Mouse (Mus musculus) lung, adult 2 months (tissue): Measurements from ENCODE around the gene Cyb561. TPM values are rescaled to one million over a fixed set of nuclear protein-coding genes. Genes with fewer than 3 reads are reported as not detected.

Experiments used
- DNase-seq: peaks from one replicate; pipeline ENCODE4 v3.0.0; 2022
- H3K4me1 ChIP-seq: fragments of 200-500 bp; 2 replicates; pipeline ENCODE4 v1.6.1; 2011; ENCODE audit warnings: low read length; ENCODE audit not compliant: control insufficient read depth, insufficient read depth
- H3K4me3 ChIP-seq: fragments of 200-500 bp; replicated peaks from 2 replicates; pipeline ENCODE3; 2011; ENCODE audit warnings: low read depth, mild to moderate bottlenecking, control low read depth, low read length; ENCODE audit errors: extremely low read depth
- CTCF ChIP-seq: fragments of 200-500 bp; IDR thresholded peaks from 2 replicates; pipeline ENCODE4 v1.5.1; 2011; ENCODE audit warnings: mild to moderate bottlenecking, low read length, control low read depth; ENCODE audit not compliant: insufficient read depth
- POLR2A ChIP-seq: fragments of 200-500 bp; IDR thresholded peaks from 2 replicates; pipeline ENCODE4 v1.6.1; 2011; ENCODE audit warnings: low read depth, mild to moderate bottlenecking, control low read depth, low read length, borderline replicate concordance; ENCODE audit errors: extremely low read depth
- WGBS: fragments of 180-500 bp; shearing (Covaris S2); methylation state at CpG from one replicate; pipeline ENCODE4 v1.1.7; 2018; 5-methylcytosine and 5-hydroxymethylcytosine counted together
- polyA plus RNA-seq: library from polyadenylated mRNA; depleted of rRNA; stranded (reverse); fragments of >200 nt; gene quantifications from 2 replicates; pipeline ENCODE4 v1.2.3, GENCODE M21; 2012

Gene Cyb561
- polyA plus RNA-seq, 1 experiment, result 102 TPM

DNA sequence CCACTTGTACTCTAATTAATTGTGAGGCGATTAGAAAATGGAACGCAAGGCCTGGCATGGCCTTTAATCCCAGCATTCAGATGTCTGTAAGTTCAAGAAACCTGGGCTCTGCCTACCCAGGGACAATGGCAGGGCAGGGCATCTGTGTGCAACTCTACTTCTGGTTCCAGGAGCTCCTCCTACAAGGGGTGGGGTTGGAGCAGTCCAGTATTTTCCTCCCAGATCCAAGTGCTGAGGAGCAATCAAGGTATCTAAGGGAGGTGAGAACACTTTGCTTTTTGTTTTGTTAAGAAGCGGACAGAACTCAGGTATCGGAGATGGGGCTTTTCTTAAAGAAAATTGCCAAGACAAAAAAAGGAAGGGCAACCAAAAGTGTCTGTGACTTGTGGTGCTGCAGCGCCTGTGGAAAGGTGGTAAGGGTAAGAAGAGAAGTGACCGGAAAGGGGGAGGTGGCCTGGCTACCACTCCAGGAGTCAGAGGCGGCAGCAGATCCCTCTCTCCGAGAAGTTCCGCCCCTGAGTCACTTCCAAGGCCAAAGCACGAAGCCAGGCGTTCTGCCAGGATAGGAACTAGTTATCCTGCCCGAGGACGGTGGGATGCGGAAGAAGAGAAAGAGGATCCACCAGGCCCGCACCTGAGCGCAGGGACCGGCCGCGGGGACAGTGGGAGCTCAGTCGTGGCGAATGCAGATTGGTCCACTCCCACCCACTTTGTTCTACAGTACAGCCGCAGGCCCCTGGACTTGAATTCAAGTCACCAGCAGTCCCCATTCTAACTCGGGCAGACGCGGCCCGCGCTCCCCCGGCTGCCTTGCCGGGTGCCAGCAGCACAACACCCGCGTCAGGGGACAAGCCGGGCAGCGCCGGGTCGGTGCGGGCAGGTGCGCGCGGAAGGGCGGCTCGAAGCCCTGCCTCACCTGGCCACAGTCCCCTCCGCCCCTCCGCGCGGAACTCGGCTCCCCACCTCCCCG lies 9.7 kb downstream of the Cyb561 start:
- H3K4me1 ChIP-seq, result peaks cover 21% of the 10 kb centered on the region
- H3K4me3 ChIP-seq, result peak overlapping the region; percentile 73
- WGBS, result 4% methylated on average over 47 of the region's 47 CpGs
- no peak for TF ChIP-seq CTCF
- peak; percentile 57; the same call in 1 of the 2 replicates for TF ChIP-seq POLR2A
- DNase-seq, result peak; percentile 64

DNA sequence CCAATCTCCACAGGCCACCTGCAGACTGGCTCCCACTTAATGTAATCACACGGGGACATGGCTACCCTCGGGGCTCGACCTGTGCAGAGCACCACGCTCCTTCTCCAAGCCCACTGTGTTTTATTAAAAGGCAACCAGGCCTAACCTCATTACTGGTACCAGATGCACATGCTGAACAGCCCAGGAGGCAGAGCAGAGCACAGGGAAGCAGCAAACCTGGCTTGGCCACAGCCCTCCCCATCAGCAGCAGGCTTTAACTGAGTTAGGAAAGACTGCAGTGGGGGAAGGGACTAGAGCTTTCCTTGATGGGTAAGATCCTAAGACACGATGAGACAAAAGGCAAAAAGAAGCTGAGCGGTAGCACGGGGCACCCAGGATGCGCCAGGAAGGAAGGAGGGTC lies 11.2 kb downstream of the Cyb561 start:
- DNase-seq, result no peak
- Histone ChIP-seq H3K4me1 (peaks cover 14% of the 10 kb centered on the region), H3K4me3 (no peak overlapping the region)
- TF ChIP-seq CTCF, result no peak
- WGBS, result 73% methylated on average over 8 of the region's 8 CpGs

DNA sequence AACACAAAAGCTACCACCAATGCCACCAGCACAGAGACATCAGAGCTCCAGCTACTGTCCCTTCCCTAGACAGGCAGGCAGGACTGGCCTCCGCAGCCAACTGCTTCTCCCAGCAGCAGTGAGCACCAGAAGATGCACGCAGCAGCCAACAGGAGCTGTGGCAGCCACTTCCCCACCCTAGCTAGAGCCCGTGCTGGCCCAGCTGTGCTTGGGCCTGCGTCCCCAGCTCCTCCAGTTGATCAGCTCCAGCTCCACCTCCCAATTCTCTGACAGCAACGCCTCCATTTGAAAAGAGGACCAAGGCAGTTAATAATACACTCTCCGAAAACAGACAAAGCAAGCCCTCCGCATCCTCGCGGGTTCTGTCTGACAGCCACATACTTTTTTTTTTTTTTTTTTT lies 14.4 kb downstream of the Cyb561 start:
- no peak for DNase-seq
- WGBS, result 64% methylated on average over 9 of the region's 9 CpGs
- H3K4me3 ChIP-seq, result no peak overlapping the region
- no peak for TF ChIP-seq POLR2A
- TF ChIP-seq CTCF, result no peak
- H3K4me1 ChIP-seq, result peaks cover 27% of the 10 kb centered on the region

DNA sequence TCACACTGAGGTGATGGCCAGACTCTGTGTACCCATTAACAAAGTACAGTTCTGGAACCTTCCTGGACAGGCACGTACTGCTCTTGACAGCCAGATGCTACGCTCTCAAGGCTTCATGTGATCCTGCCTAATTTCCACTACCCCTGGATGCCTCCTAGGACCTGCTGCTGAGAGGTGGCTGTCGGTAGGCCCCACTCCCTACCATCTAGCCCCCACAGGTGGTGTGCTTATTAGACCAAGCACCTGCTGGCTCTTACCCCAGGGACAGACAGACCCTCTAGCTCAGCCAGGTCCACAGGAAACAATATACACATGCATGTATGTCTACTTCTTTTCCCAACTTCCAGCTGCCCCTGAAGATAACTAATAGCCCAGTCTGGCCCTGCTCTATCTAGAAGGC lies 16.2 kb downstream of the Cyb561 start:
- Histone ChIP-seq H3K4me3 (no peak overlapping the region), H3K4me1 (peaks cover 24% of the 10 kb centered on the region)
- DNase-seq, result no peak
- TF ChIP-seq CTCF (no peak), POLR2A (no peak)
- WGBS, result 87% methylated on average over 3 of the region's 3 CpGs

DNA sequence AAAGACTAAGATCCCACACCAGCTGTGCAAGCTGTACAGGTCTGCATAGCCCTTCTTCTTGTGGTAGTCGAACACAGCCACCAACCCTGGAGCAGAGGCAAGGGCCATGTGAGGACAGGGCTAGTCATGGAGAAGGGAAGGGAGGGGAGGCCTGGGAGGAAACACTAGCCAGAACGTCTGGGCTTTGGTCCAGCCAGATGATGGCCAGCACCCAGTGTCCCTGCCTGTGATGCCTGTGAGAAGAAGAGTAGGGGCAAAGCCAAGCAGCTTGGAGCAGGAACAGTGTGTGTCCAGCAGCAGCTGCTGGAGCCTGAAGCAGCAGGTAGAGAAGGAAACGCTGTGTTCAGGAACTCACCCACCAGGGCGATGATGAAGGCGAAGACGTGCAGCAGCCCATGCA lies 16.9 kb downstream of the Cyb561 start:
- Histone ChIP-seq H3K4me1 (peaks cover 24% of the 10 kb centered on the region), H3K4me3 (no peak overlapping the region)
- 56% methylated on average over 6 of the region's 6 CpGs for WGBS
- TF ChIP-seq POLR2A, result peak; percentile 32; the same call in 1 of the 2 replicates
- no peak for TF ChIP-seq CTCF
- DNase-seq, result no peak

DNA sequence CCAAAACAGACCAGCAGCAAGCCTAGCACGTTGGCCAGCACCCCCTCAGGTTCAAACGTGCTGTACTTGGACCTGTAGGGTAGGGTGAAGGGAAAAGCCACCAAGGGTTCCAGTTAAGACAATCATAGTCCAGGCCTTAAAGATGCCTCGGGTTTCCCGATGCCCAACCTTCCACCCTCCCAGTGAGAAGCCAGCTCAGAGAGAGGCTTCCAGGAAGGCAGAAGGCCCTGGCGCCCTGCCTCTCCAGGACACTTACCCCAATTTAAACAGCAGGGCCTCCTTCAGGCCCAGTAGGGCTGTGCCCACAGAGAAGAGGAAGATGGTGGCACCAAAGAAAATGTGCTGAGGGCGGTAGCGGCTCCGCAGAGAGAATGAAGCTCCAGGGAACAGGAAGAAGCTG lies 17.6 kb downstream of the Cyb561 start:
- WGBS, result 86% methylated on average over 8 of the region's 8 CpGs
- TF ChIP-seq CTCF (no peak), POLR2A (no peak)
- DNase-seq, result no peak
- H3K4me3 ChIP-seq, result no peak overlapping the region
- H3K4me1 ChIP-seq, result peaks cover 24% of the 10 kb centered on the region

DNA sequence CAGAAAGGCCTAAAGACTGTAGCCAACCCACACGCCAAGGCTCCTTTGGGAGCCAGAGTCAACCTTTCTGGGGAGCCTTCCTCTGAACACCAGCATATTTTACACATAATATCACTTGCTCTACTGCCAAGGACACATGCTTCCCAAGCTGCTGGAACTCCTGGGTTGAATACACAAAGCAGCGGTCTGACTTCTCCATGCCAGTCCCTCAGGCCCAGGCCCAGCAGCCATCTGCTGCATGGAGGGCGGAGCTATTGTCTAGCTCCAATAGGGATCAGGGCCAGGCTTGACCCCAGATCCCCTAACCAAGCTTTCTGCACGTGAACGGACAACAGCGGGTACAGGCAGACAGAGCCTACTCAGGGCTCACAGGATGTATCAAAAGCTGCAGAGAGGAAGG lies 18.3 kb downstream of the Cyb561 start:
- Histone ChIP-seq H3K4me3 (no peak overlapping the region), H3K4me1 (peaks cover 24% of the 10 kb centered on the region)
- 65% methylated on average over 6 of the region's 6 CpGs for WGBS
- TF ChIP-seq POLR2A (no peak), CTCF (no peak)
- no peak for DNase-seq

DNA sequence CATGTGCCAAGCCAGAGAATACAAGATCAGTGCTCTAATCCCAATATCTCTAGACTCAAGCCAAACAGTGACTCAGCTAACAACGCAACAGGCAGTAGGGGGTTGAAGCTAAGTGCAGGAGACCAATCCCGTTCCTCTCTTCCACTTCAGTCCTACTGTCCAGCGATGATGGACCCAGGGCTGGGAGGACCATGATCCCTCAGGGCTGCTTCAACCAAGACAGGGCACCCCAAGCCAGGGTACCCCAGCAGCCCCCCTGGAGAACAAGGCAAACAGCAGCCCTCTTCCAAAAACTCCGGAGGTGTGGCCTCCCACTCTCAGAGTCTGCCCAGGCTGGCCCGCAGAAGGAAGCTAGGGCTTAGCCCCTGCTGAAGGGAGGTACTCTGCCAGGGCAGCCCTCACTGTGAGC lies 18.8 kb downstream of the Cyb561 start:
- peaks cover 24% of the 10 kb centered on the region for H3K4me1 ChIP-seq
- no peak for DNase-seq
- 49% methylated on average over 5 of the region's 5 CpGs for WGBS
- no peak for TF ChIP-seq POLR2A
- TF ChIP-seq CTCF, result no peak
- H3K4me3 ChIP-seq, result no peak overlapping the region

DNA sequence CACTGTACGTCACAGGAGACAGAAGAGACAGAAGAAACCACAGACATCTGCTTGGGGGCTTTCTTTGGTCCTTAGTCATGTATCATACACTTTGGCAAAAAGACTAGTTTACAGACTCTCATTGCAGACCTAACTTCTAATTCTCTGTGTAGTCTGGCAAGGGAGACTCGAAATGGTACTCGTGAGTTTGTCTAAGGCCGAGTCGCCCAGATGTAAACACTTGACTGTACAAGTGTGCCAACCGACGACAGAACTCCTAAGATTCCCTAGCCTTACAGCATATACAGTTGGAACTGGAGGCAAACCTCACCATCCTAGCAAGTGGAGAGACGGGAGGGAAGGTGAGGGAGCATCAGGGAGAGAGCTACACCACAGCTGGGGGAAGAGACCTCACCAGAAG lies 19.4 kb downstream of the Cyb561 start:
- 54% methylated on average over 8 of the region's 8 CpGs for whole genome bisulfite sequencing
- TF ChIP-seq CTCF (no peak), POLR2A (no peak)
- Histone ChIP-seq H3K4me3 (no peak overlapping the region), H3K4me1 (peaks cover 24% of the 10 kb centered on the region)
- DNase-seq, result peak; percentile 39

DNA sequence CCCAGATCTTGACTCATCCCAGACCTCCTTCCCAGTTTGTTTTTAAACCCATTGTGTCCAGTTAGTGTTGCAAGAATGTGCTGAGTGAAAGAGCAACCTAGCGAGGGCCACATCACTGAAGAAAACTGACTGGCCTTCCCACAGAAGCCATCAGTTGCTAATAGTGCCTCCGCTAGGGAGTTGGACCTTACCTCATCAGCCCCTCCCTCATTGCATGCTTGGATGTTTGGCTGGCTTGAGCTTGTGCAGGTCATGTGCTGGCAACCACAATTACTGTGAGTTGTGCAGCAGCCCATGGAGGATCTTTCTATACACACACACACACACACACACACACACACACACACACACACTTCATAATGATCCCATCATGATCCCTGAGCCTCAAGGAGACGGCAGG lies 21.8 kb downstream of the Cyb561 start:
- Histone ChIP-seq H3K4me1 (peaks cover 21% of the 10 kb centered on the region), H3K4me3 (no peak overlapping the region)
- TF ChIP-seq CTCF (no peak), POLR2A (no peak)
- 65% methylated on average over 3 of the region's 3 CpGs for WGBS
- DNase-seq, result no peak
